Mouse (Mus musculus): ENCODE measurements around the gene Lrrc27. TPM values are rescaled to one million over a fixed set of nuclear protein-coding genes. Genes with fewer than 3 reads are reported as not detected.
A peak's percentile ranks its signal among the peaks of the same experiment; 100 is the strongest.

Gene Lrrc27
- total RNA-seq (2012; rRNA removed) (0.54 and 1.0 TPM in 2 replicates), polyA plus RNA-seq (2012; ENCODE audit: insufficient read depth in 1 of 2, insufficient read length in 2 of 2, low read depth in 1 of 2, low replicate concordance in 2 of 2, missing spikeins in 1 of 2) (1 to 10 TPM in 1 of 2 experiments, not detected in 1; 1.3 TPM)

DNA sequence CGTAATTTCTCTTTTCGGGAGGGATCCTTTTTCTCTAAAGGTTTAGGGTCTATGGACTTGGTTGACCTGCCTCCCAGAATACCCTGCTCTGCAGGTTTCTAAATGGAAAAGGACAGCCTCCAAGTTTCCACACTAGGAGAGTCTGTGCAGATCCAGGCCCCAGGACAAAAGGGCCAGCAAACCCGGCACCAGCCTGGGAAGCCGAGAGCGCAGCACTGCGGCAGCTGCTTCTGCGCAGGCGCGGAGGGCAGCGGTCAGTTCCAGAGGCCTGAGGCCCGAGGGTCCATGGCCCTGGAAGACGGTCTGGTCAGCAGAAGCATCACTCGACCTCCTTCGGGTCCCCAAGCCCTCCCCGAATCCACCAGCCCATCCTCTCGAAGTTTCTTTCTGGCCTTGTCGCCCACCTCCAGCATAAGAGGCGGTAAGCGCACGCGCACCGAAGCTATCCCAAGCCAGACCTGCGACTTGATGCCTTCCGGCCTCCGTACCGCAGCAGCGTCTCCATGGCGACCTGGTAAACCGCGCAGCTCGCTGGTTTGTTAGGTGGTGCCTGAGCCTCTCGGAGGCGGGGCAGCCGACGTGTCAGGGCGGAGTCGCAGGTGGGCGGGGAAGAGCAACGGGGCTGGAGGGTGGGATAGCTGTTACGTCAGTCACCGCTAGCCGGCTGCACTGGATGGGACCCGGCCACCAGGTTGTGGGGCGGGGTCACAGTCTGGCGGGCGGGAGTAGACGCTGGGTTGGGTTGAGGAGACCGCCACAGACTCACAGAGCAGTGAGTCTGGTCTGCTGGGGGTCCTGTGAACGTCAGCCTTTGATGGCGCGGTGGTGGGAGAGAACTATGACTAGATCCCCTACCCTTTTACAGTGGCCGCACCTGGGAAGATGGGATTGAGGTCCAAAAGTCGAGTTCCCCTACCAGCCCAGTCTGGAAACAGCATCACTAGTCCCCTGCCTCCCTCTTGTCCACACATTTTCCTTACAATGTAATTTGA, at the start of gene Lrrc27, which contains the start of gene Stk32c:
Lrrc27 (plus strand) TSS at position 235 of the 992 bp plus-strand sequence.
Stk32c (minus strand) TSS at position 554 of the 992 bp plus-strand sequence.
- peak; percentile 99 for DNase-seq (ENCODE audit: low read depth, low spot score)
- H3K79me2 ChIP-seq (ENCODE audit: control insufficient read depth, insufficient read depth, low read length, poor library complexity): no peaks in the 10 kb centered on the region; the same call in 1 of the 2 replicates
- peak within 1 kb of the TSS; percentile 61 for H3K27ac ChIP-seq (ENCODE audit: control insufficient read depth, low read depth, low read length)
- TF ChIP-seq MAX (IDR thresholded peaks at IDR 0.05; ENCODE audit: low read length) (0 out of 2 replicates have a peak, but pooled peaks have one; percentile 49), TBP (IDR thresholded peaks at IDR 0.05; ENCODE audit: low read depth, low read length) (no peak; the same call in none of the 2 replicates), ZMIZ1 (IDR thresholded peaks at IDR 0.05; ENCODE audit: low read depth, low read length) (peak; percentile 51; the same call in 1 of the 2 replicates), ETS1 (IDR thresholded peaks at IDR 0.05; ENCODE audit: low read depth, low read length) (peak; percentile 28; the same call in 1 of the 2 replicates), MXI1 (IDR thresholded peaks at IDR 0.05; ENCODE audit: low read depth, low read length) (peak; percentile 89), NRF1 (IDR thresholded peaks at IDR 0.05; ENCODE audit: insufficient read depth, low read depth, low read length, poor library complexity, severe bottlenecking) (peak; percentile 80), ZNF384 (IDR thresholded peaks at IDR 0.05; ENCODE audit: low read depth, low read length) (no peak), MAFK (IDR thresholded peaks at IDR 0.05; ENCODE audit: borderline replicate concordance, low read depth, low read length) (no peak), POLR2AphosphoS5 (IDR thresholded peaks at IDR 0.05; ENCODE audit: borderline replicate concordance, low read depth, low read length) (no peak), GATA1 (IDR thresholded peaks at IDR 0.05; ENCODE audit: low read depth, low read length) (no peak), ZC3H11A (IDR thresholded peaks at IDR 0.05; ENCODE audit: low read depth, low read length) (no peak), USF2 (IDR thresholded peaks at IDR 0.05; ENCODE audit: borderline replicate concordance in 1 of 2, insufficient read depth in 1 of 2, low read depth in 1 of 2, low read length in 2 of 2) (no peak), TCF12 (IDR thresholded peaks at IDR 0.05; ENCODE audit: low read depth, low read length) (peak; percentile 46), UBTF (IDR thresholded peaks at IDR 0.05; ENCODE audit: borderline replicate concordance, insufficient read depth, low read depth, low read length) (no peak), ZKSCAN1 (IDR thresholded peaks at IDR 0.05; ENCODE audit: low read depth, low read length) (no peak), POLR2A (IDR thresholded peaks at IDR 0.05; ENCODE audit: control insufficient read depth in 1 of 2, insufficient read depth in 1 of 2, low read depth in 1 of 2, low read length in 2 of 2, poor library complexity in 1 of 2) (peak; percentile 58 to 82), POLR2AphosphoS2 (IDR thresholded peaks at IDR 0.05; ENCODE audit: low read length) (peak; percentile 74; the same call in 1 of the 2 replicates), MAZ (IDR thresholded peaks at IDR 0.05; ENCODE audit: low read depth, low read length) (peak; percentile 42; the same call in 1 of the 2 replicates), TAL1 (IDR thresholded peaks at IDR 0.05; ENCODE audit: low read length) (no peak), SIN3A (IDR thresholded peaks at IDR 0.05; ENCODE audit: low read length) (peak; percentile 95), MEF2A (IDR thresholded peaks at IDR 0.05; ENCODE audit: extremely low read depth, insufficient replicate concordance, low read depth, low read length, poor library complexity, severe bottlenecking) (no peak), MYB (IDR thresholded peaks at IDR 0.05; ENCODE audit: low read depth, low read length) (no peak), CHD1 (IDR thresholded peaks at IDR 0.05; ENCODE audit: low read depth, low read length) (no peak), USF1 (IDR thresholded peaks at IDR 0.05; ENCODE audit: low read depth, low read length) (0 out of 2 replicates have a peak, but pooled peaks have one; percentile 13), RCOR1 (IDR thresholded peaks at IDR 0.05; ENCODE audit: low read depth, low read length) (no peak), GABPA (IDR thresholded peaks at IDR 0.05; ENCODE audit: low read depth, low read length) (no peak), CHD2 (IDR thresholded peaks at IDR 0.05; ENCODE audit: low read length) (no peak), KAT2A (conservative IDR thresholded peaks at IDR 0.05; ENCODE audit: low read depth, low read length) (no peak; the same call in 1 of the 2 replicates), EP300 (IDR thresholded peaks at IDR 0.05; ENCODE audit: low read depth in 1 of 2, low read length in 2 of 2) (no peak), CTCF (IDR thresholded peaks at IDR 0.05 in 2 of 3, conservative IDR thresholded peaks at IDR 0.05 in 1 of 3; ENCODE audit: control insufficient read depth in 1 of 3, insufficient read depth in 1 of 3, low read depth in 2 of 3, low read length in 3 of 3, poor library complexity in 1 of 3, severe bottlenecking in 1 of 3) (no peak), ELF1 (IDR thresholded peaks at IDR 0.05; ENCODE audit: low read depth, low read length) (peak; percentile 76), HCFC1 (IDR thresholded peaks at IDR 0.05; ENCODE audit: low read depth, low read length) (peak; percentile 87), BHLHE40 (IDR thresholded peaks at IDR 0.05; ENCODE audit: borderline replicate concordance, low read depth, low read length) (no peak)

More for the DNA sequence above, at the start of gene Lrrc27, which contains the start of gene Stk32c:
- Histone ChIP-seq H3K4me3 (ENCODE audit: control insufficient read depth in 1 of 2, insufficient read depth in 1 of 2, low read depth in 2 of 2, low read length in 2 of 2) (peak within 1 kb of the TSS; percentile 84 to 88), H3K9me3 (replicated peaks; ENCODE audit: insufficient read depth, low read length) (no peaks in the 10 kb centered on the region), H3K9ac (ENCODE audit: control insufficient read depth, low read depth, low read length, poor library complexity, severe bottlenecking) (peak within 1 kb of the TSS; percentile 94), H3K4me1 (ENCODE audit: control insufficient read depth in 1 of 2, insufficient read depth in 2 of 2, low read length in 2 of 2) (peaks cover 0 to 9% of the 10 kb centered on the region in 2 experiments; a peak in 2 of 4 replicates), H3K36me3 (ENCODE audit: control insufficient read depth in 1 of 2, insufficient read depth in 2 of 2, low read length in 2 of 2) (peaks cover 0 to 5% of the 10 kb centered on the region in 2 experiments; a peak in 2 of 4 replicates), H3K27me3 (ENCODE audit: control insufficient read depth in 1 of 2, insufficient read depth in 2 of 2, low read length in 2 of 2) (no peaks in the 10 kb centered on the region)

Measured in MEL (cell line).